Mouse (Mus musculus) MEL (cell line): ENCODE data around the gene Tmem30b.

Experiments
- CTCF ChIP-seq, 3 experiments: IDR thresholded peaks in 2 of 3; conservative IDR thresholded peaks in 1 of 3; 2 replicates each; pipeline ENCODE4 v1.5.1; 2011 to 2012; ENCODE audit warnings: low read length in 3 of 3, low read depth in 2 of 3, mild to moderate bottlenecking in 2 of 3, improper control_type of control experiment in 1 of 3, inconsistent platforms in 1 of 3, mixed read lengths in 1 of 3, moderate library complexity in 1 of 3; ENCODE audit not compliant: control insufficient read depth in 1 of 3, insufficient read depth in 1 of 3, poor library complexity in 1 of 3, severe bottlenecking in 1 of 3
- EP300 ChIP-seq, 2 experiments: IDR thresholded peaks; 2 replicates each; pipeline ENCODE4 v1.6.1; 2011; ENCODE audit warnings: improper control_type of control experiment in 2 of 2, low read length in 2 of 2, low read depth in 1 of 2, mild to moderate bottlenecking in 1 of 2
- GATA1 ChIP-seq: IDR thresholded peaks from 2 replicates; pipeline ENCODE4 v1.6.1; 2011; ENCODE audit warnings: low read depth, low read length, improper control_type of control experiment
- MEF2A ChIP-seq: IDR thresholded peaks from 2 replicates; pipeline ENCODE4 v1.6.1; 2014; ENCODE audit warnings: low read depth, mild to moderate bottlenecking, inconsistent platforms, low read length, improper control_type of control experiment; ENCODE audit not compliant: poor library complexity, insufficient replicate concordance, severe bottlenecking; ENCODE audit errors: extremely low read depth
- POLR2A ChIP-seq, 2 experiments: IDR thresholded peaks; 2 replicates each; pipeline ENCODE4 v1.6.1; 2011 to 2012; ENCODE audit warnings: low read length in 2 of 2, mild to moderate bottlenecking in 2 of 2, control low read depth in 1 of 2, improper control_type of control experiment in 1 of 2, low read depth in 1 of 2, moderate library complexity in 1 of 2; ENCODE audit not compliant: control insufficient read depth in 1 of 2, insufficient read depth in 1 of 2, poor library complexity in 1 of 2
- RAD21 ChIP-seq: IDR thresholded peaks from 2 replicates; pipeline ENCODE4 v1.6.1; 2011; ENCODE audit warnings: mild to moderate bottlenecking, low read depth, low read length, improper control_type of control experiment
- ZC3H11A ChIP-seq: IDR thresholded peaks from 2 replicates; pipeline ENCODE4 v1.6.1; 2012; ENCODE audit warnings: low read depth, mild to moderate bottlenecking, inconsistent platforms, low read length, improper control_type of control experiment
- ZNF384 ChIP-seq: IDR thresholded peaks from 2 replicates; pipeline ENCODE4 v1.6.1; 2012; ENCODE audit warnings: low read depth, mild to moderate bottlenecking, inconsistent platforms, low read length, improper control_type of control experiment

- no peak for TF ChIP-seq RAD21
- no peak for TF ChIP-seq MEF2A
- TF ChIP-seq CTCF (IDR thresholded peaks at IDR 0.05 in 2 of 3, conservative IDR thresholded peaks at IDR 0.05 in 1 of 3; ENCODE audit: control insufficient read depth in 1 of 3, insufficient read depth in 1 of 3, low read depth in 2 of 3, low read length in 3 of 3, poor library complexity in 1 of 3, severe bottlenecking in 1 of 3), result no peak
- no peak for TF ChIP-seq POLR2A (IDR thresholded peaks at IDR 0.05; ENCODE audit: control insufficient read depth in 1 of 2, insufficient read depth in 1 of 2, low read depth in 1 of 2, low read length in 2 of 2, poor library complexity in 1 of 2)
- no peak for TF ChIP-seq GATA1
- TF ChIP-seq ZC3H11A, result no peak
- no peak for TF ChIP-seq EP300 (IDR thresholded peaks at IDR 0.05; ENCODE audit: low read depth in 1 of 2, low read length in 2 of 2)
- TF ChIP-seq ZNF384, result no peak
Measured at GRCm38 (mm10) chr12:73580811-73581210, 34.6 kb upstream of the Tmem30b start.
